Mouse (Mus musculus) intestine, embryonic 14.5 days (tissue): Measurements from ENCODE around the gene Gm42669. TPM values are rescaled to one million over a fixed set of nuclear protein-coding genes. Genes with fewer than 3 reads are reported as not detected.

Experiments used
- ATAC-seq: fragments of 200-750 bp; cut with Nextera tagmentation; replicated peaks from 2 replicates; pipeline ENCODE4 v1.8.0; 2017; ENCODE audit warnings: low read depth, moderate number of reproducible peaks, moderate TSS enrichment, moderate library complexity; ENCODE audit not compliant: low FRiP score, low TSS enrichment
- DNase-seq: peaks from one replicate; pipeline ENCODE4 v3.0.0-alpha.2; 2018; ENCODE audit warnings: low spot score
- H3K27ac ChIP-seq: fragments of 300-500 bp; sonication (generic); 2 replicates; pipeline ENCODE4 v1.5.1; 2014; ENCODE audit warnings: low read depth, mild to moderate bottlenecking, control low read depth
- H3K27me3 ChIP-seq: fragments of 300-500 bp; sonication (generic); replicated peaks from 2 replicates; pipeline ENCODE4 v1.6.1; 2014; ENCODE audit warnings: low read length, control low read depth; ENCODE audit not compliant: control insufficient read depth, insufficient read depth
- H3K36me3 ChIP-seq: fragments of 300-500 bp; sonication (generic); 2 replicates; pipeline ENCODE4 v1.6.1; 2014; ENCODE audit warnings: low read length, control low read depth; ENCODE audit not compliant: control insufficient read depth, insufficient read depth
- H3K4me1 ChIP-seq: fragments of 300-500 bp; sonication (generic); replicated peaks from 2 replicates; pipeline ENCODE4 v1.6.1; 2014; ENCODE audit warnings: low read length, control low read depth, mixed read lengths; ENCODE audit not compliant: control insufficient read depth, insufficient read depth
- H3K4me2 ChIP-seq: fragments of 300-500 bp; sonication (generic); 2 replicates; pipeline ENCODE4 v1.6.1; 2014; ENCODE audit warnings: low read length
- H3K4me3 ChIP-seq: fragments of 300-500 bp; sonication (generic); 2 replicates; pipeline ENCODE4 v1.5.1; 2014; ENCODE audit warnings: low read depth, low read length, control low read depth, mixed read lengths
- H3K9ac ChIP-seq: fragments of 300-500 bp; sonication (generic); 2 replicates; pipeline ENCODE4 v1.6.1; 2014; ENCODE audit warnings: mild to moderate bottlenecking, low read length
- H3K9me3 ChIP-seq: fragments of 300-500 bp; sonication (generic); 2 replicates; pipeline ENCODE4 v1.6.1; 2016; ENCODE audit warnings: low read length, control low read depth; ENCODE audit not compliant: control insufficient read depth
- WGBS: fragments of 180-500 bp; shearing (Covaris S2); extraction: QIAGEN DNeasy Blood & Tissue Kit; methylation state at CpG from one replicate; pipeline ENCODE4 v1.1.7; 2014; 5-methylcytosine and 5-hydroxymethylcytosine counted together
- polyA plus RNA-seq: library from polyadenylated mRNA; unstranded; fragments of >200 nt; fragmentation: Nextera tagmentation; extraction: Ambion mirVana; gene quantifications from 2 replicates; pipeline ENCODE4 v1.2.1, GENCODE M21; 2014

Gm42669 gene
- polyA plus RNA-seq, 1 experiment from 2014 or later: 0.69 TPM

DNA sequence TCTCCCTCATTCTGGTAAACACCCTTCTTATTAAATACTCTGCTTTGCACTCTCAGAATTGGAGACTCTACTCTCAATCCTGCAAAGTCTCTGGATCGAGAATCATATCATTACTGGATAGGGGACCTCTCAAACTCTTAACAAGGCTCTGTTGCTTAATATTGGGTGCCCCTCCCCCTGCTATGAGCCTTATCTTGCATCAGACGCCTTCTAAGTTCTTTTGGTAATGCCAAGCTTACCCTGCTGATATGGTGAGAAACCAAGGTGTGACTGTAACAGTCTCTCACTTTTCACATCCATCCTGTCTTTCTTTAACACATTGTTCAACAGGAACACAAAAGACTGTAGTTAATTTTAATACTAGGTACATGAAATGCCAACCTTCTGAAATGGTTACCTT, 26.2 kb downstream of the Gm42669 start:
- no peaks in the 10 kb centered on the region for H3K27me3 ChIP-seq
- no peaks in the 10 kb centered on the region for H3K36me3 ChIP-seq
- no peak overlapping the region for H3K9ac ChIP-seq
- DNase-seq: no peak
- no peak for ATAC-seq
- 63% methylated on average over 2 of the region's 2 CpGs for WGBS
- H3K9me3 ChIP-seq: no peaks in the 10 kb centered on the region
- no peak overlapping the region for H3K27ac ChIP-seq
- H3K4me1 ChIP-seq: no peaks in the 10 kb centered on the region
- H3K4me3 ChIP-seq: no peak overlapping the region
- no peak overlapping the region for H3K4me2 ChIP-seq

DNA sequence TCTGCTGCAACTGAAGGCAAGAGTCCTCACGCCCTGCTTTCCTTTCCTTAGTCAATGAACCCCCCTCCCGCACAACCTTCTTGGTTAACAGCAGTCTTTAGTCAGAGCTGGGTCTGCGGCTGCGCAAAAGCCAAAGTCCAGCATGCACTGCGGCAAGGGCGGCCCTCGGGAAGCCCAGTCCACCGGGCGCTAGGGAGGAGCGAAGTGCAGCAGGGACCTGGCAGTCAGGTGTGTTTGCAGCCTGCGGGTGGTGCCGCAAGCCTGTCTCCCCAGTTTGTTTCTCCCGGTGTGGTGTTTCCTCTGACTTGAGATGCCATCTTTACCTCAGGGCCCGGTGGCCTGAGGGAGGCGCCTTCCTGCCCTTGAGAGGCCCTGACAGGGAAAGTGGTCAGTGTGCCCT, 27.2 kb downstream of the Gm42669 start, which contains the start of gene 1700028K03Rik:
1700028K03Rik (plus strand) TSS at position 129 of the 400 bp plus-strand sequence.
- no peak within 1 kb of the TSS for H3K9ac ChIP-seq
- no peak within 1 kb of the TSS for H3K4me2 ChIP-seq
- ATAC-seq: no peak
- no peaks in the 10 kb centered on the region for H3K9me3 ChIP-seq
- DNase-seq: no peak
- H3K4me1 ChIP-seq: no peaks in the 10 kb centered on the region
- no peaks in the 10 kb centered on the region for H3K36me3 ChIP-seq
- H3K27ac ChIP-seq: no peak within 1 kb of the TSS
- whole genome bisulfite sequencing: 79% methylated on average over 15 of the region's 15 CpGs
- no peaks in the 10 kb centered on the region for H3K27me3 ChIP-seq
- H3K4me3 ChIP-seq: no peak within 1 kb of the TSS

DNA sequence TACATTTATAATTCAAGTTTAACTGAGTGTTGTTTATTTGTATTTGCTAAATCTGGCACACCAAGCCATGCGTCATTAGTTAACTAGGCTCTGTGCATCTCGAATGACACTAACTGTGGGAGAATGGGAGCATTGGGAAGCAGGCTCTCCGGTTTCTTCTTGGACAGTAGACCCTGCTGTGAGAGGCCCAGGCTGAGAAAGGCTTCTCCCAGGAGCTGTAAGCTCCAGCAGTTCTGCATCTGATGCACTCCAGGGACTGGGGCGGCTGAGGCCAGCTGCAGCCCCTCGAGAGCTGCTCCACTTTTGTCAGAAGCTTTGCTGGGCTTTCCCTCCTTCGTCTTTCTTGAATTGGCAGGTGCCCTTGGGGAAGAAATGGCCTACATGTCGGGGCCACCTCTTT, 34.3 kb downstream of the Gm42669 start:
- 42% methylated on average over 7 of the region's 7 CpGs for whole genome bisulfite sequencing
- no peak overlapping the region for H3K9ac ChIP-seq
- no peak for ATAC-seq

DNA sequence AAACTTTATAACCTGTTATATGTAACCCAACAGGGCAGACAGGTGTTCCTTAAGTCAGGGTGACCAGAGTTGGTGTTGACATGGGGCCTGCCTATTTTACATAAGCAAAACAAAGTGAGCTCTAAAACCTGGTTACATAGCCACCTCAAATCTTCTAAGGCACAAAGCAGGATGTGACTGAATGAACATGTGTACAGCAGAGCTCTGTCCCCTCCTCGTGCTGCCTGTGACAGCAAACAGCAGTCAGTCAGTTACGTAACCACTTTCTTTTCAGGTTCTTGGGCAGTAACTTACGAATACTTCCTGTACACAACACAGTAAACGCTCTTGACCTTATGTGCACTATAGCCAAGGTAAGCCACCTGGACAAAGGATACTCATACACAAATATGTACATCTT, 38.5 kb downstream of the Gm42669 start:
- DNase-seq (no peak), ATAC-seq (no peak)
- 74% methylated on average over 4 of the region's 4 CpGs for WGBS
- no peaks in the 10 kb centered on the region for H3K4me1 ChIP-seq
- H3K4me2 ChIP-seq: no peak overlapping the region
- no peaks in the 10 kb centered on the region for H3K9me3 ChIP-seq
- H3K27ac ChIP-seq: no peak overlapping the region
- H3K4me3 ChIP-seq: no peak overlapping the region
- H3K9ac ChIP-seq: no peak overlapping the region
- peaks cover 10% of the 10 kb centered on the region for H3K36me3 ChIP-seq
- H3K27me3 ChIP-seq: no peaks in the 10 kb centered on the region

More for the DNA sequence above, 34.3 kb downstream of the Gm42669 start:
- no peaks in the 10 kb centered on the region for H3K4me1 ChIP-seq
- H3K4me2 ChIP-seq: no peak overlapping the region
- no peaks in the 10 kb centered on the region for H3K9me3 ChIP-seq
- no peak overlapping the region for H3K27ac ChIP-seq
- H3K27me3 ChIP-seq: no peaks in the 10 kb centered on the region
- H3K4me3 ChIP-seq: no peak overlapping the region
- no peaks in the 10 kb centered on the region for H3K36me3 ChIP-seq
- DNase-seq: no peak

DNA sequence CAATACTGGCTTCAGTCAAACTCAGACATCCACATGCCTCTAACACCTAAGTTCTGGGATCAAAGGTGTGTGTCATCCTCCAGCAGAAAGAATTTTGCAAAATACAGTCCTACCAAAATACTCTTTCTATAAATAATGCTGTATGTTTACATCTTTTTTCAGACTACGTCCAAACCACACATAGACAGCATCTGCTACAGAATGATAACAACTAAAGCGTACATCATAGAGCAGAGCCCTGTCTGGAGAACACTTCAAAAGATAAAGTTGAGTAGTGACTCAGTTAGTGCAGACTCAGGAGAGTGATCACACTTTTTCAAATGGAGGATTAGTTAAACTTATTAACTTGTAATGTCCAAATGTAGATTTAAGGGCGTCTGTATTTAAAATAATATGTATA, 40.5 kb downstream of the Gm42669 start:
- no peak for ATAC-seq
- WGBS: 71% methylated on average over 3 of the region's 3 CpGs
- Histone ChIP-seq H3K27me3 (no peaks in the 10 kb centered on the region), H3K4me1 (no peaks in the 10 kb centered on the region), H3K36me3 (peaks cover 26% of the 10 kb centered on the region), H3K9me3 (no peaks in the 10 kb centered on the region), H3K4me2 (no peak overlapping the region), H3K27ac (no peak overlapping the region), H3K4me3 (no peak overlapping the region), H3K9ac (no peak overlapping the region)
- DNase-seq: no peak

DNA sequence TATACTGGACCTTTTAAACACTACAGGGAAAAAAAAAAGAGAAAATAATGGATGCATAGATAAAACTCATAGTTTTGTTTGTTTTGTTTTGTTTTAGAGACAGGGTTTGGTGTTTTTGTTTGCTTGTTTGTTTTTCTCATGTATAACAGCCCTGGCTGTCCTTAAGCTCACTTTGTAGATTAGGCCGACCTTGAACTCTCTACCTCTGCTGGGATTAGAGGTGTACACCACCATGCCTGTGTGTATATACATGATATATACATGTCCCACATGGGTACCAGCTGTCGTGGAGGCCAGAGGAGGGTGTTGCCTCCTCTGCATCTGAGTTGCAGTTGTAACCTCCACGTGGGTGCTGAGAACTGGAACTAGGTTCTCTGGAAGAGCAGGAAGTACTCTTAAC, 41.0 kb downstream of the Gm42669 start:
- no peak for ATAC-seq
- no peak for DNase-seq
- Histone ChIP-seq H3K36me3 (peaks cover 29% of the 10 kb centered on the region), H3K27me3 (no peaks in the 10 kb centered on the region), H3K27ac (no peak overlapping the region), H3K9me3 (no peaks in the 10 kb centered on the region), H3K4me2 (no peak overlapping the region), H3K4me1 (no peaks in the 10 kb centered on the region), H3K4me3 (no peak overlapping the region), H3K9ac (no peak overlapping the region)
- 90% methylated on average over 3 of the region's 3 CpGs for WGBS

DNA sequence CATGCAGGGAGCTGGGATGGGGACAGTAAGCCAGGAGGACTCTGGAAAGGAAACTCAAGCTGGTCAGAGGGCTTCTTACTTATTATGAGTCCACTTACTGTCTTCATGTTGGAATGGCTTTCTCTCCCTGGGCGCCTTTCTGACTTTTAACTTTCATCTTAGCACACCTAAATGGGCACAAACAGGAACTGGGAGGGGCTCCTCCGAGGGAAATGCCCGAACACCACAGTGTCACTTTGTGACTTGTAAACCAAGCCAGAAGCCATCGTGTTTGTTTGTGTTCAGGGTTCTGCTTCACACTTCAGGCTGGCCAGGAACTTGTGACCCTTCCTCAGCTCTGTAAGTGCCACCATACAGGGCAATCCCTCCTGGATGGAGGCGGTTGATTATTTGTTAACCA, 46.9 kb downstream of the Gm42669 start:
- Histone ChIP-seq H3K9me3 (no peaks in the 10 kb centered on the region), H3K27me3 (no peaks in the 10 kb centered on the region), H3K9ac (no peak overlapping the region), H3K4me1 (no peaks in the 10 kb centered on the region), H3K27ac (no peak overlapping the region), H3K36me3 (peaks cover 63% of the 10 kb centered on the region), H3K4me3 (no peak overlapping the region), H3K4me2 (no peak overlapping the region)
- ATAC-seq: no peak
- no peak for DNase-seq
- 55% methylated on average over 5 of the region's 5 CpGs for WGBS

DNA sequence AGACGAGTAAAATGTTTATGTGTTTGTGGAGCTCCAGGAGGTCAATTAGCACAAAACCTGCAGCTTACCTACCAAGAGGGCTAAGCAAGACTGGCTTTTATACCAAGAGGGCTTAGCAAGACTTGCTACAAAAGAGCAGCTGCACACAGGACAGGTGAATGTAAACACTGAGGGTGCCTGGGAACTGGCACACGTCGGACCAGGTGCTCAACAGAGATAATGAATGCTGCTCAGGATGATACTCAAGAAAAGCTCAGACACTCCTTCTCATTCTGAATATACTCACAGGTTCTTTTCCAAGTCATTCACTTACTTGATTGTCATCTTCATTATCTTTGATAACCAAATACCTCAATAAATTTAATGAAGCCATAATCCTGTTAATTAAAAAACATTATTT, 49.5 kb downstream of the Gm42669 start:
- 54% methylated on average over 3 of the region's 3 CpGs for WGBS
- H3K9me3 ChIP-seq: no peaks in the 10 kb centered on the region
- DNase-seq: no peak
- H3K27ac ChIP-seq: no peak overlapping the region
- no peak overlapping the region for H3K4me3 ChIP-seq
- H3K4me1 ChIP-seq: no peaks in the 10 kb centered on the region
- H3K4me2 ChIP-seq: no peak overlapping the region
- ATAC-seq: no peak
- no peak overlapping the region for H3K9ac ChIP-seq
- H3K27me3 ChIP-seq: no peaks in the 10 kb centered on the region
- H3K36me3 ChIP-seq: peaks cover 74% of the 10 kb centered on the region

DNA sequence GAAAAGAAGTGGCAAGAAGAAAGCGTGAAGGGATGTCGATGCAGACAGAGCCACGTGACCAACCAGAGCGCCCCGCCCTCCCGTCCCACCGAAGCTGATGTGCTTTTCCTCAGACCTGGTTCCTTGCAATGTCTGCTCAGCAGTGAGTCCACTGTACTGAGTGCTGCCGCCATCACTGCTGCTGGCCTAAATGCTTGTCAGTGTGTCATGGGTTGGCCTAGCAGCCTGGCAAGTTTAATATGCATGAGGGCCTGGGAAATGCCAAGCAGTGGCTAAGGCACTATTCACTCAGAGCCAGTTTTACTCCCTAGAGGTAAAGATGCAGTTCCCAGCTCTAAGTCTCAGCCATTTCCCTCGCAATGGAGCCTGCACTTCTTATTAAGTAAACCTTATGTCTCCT, 61.7 kb downstream of the Gm42669 start:
- H3K36me3 ChIP-seq: peaks cover 49% of the 10 kb centered on the region
- H3K27ac ChIP-seq: no peak overlapping the region
- no peaks in the 10 kb centered on the region for H3K9me3 ChIP-seq
- WGBS: 98% methylated on average over 9 of the region's 9 CpGs
- no peak overlapping the region for H3K9ac ChIP-seq
- no peak for DNase-seq
- ATAC-seq: no peak
- H3K27me3 ChIP-seq: no peaks in the 10 kb centered on the region
- no peak overlapping the region for H3K4me2 ChIP-seq
- no peak overlapping the region for H3K4me3 ChIP-seq
- H3K4me1 ChIP-seq: no peaks in the 10 kb centered on the region
